Comparison of ENCODE assay signal across 25 mouse cellular contexts in genomic region chr11:37306656-37307055, GRCm38 (mm10).
"Had no signal": no experiment of that assay in that cellular context is flagged by ENCODE, and none has a peak within 500 bp of the region (broad histone marks: within the 10 kb centered on the region; RNA-seq: fewer than 3 reads in every experiment).

No protein-coding gene starts in this region.

- H3K4me1 ChIP-seq: heart, embryonic 10.5 days; heart, embryonic 12.5 days; hindbrain, embryonic 10.5 days; hindbrain, embryonic 12.5 days; intestine, embryonic 15.5 days; limb, embryonic 13.5 days; limb, embryonic 15.5 days; liver, embryonic 12.5 days had no signal

- ATAC-seq: hindbrain, embryonic 16.5 days; inflammation-experienced regulatory T-cells, adult 6 months; intestine, embryonic 15.5 days; intestine, postnatal 0 days; liver, embryonic 12.5 days had no signal

- H3K27me3 ChIP-seq: heart, embryonic 12.5 days; hindbrain, embryonic 12.5 days; intestine, embryonic 15.5 days; limb, embryonic 13.5 days; limb, embryonic 15.5 days; liver, embryonic 12.5 days had no signal

- H3K4me2 ChIP-seq: heart, embryonic 12.5 days; hindbrain, embryonic 12.5 days; hindbrain, embryonic 14.5 days; intestine, embryonic 15.5 days; limb, embryonic 13.5 days; limb, embryonic 15.5 days; liver, embryonic 12.5 days had no signal

- H3K27ac ChIP-seq: gastrocnemius, adult 2 months; heart, embryonic 10.5 days; hindbrain, embryonic 10.5 days; hindbrain, embryonic 12.5 days; hindbrain, embryonic 14.5 days; intestine, embryonic 15.5 days; limb, embryonic 13.5 days; limb, embryonic 15.5 days; liver, embryonic 12.5 days had no signal

- DNase-seq: gastrocnemius, adult 2 months; gastrocnemius, postnatal 10 days; gastrocnemius, postnatal 25 days; heart, adult 18-20 months; heart, postnatal 10 days; heart, postnatal 4 days; kidney, adult 18-20 months; kidney, adult 8-10 months; kidney, postnatal 10 days; kidney, postnatal 25 days; layer of hippocampus, adult 9-11 months; layer of hippocampus, postnatal 36 days; left cerebral cortex, postnatal 4 days had no signal

- H3K36me3 ChIP-seq: heart, embryonic 10.5 days; heart, embryonic 12.5 days; hindbrain, embryonic 10.5 days; hindbrain, embryonic 12.5 days; intestine, embryonic 15.5 days; limb, embryonic 13.5 days; limb, embryonic 15.5 days; liver, embryonic 12.5 days had no signal

- H3K9ac ChIP-seq: heart, embryonic 12.5 days; hindbrain, embryonic 12.5 days; hindbrain, embryonic 14.5 days; intestine, embryonic 15.5 days; limb, embryonic 13.5 days; limb, embryonic 15.5 days; liver, embryonic 12.5 days had no signal

- H3K4me3 ChIP-seq: gastrocnemius, adult 2 months; heart, embryonic 10.5 days; heart, embryonic 12.5 days; hindbrain, embryonic 10.5 days; hindbrain, embryonic 12.5 days; intestine, embryonic 15.5 days; limb, embryonic 13.5 days; limb, embryonic 15.5 days; liver, embryonic 12.5 days had no signal

- H3K9me3 ChIP-seq: heart, embryonic 10.5 days; heart, embryonic 12.5 days; hindbrain, embryonic 10.5 days; hindbrain, embryonic 12.5 days; intestine, embryonic 15.5 days; limb, embryonic 13.5 days; limb, embryonic 15.5 days; liver, embryonic 12.5 days had no signal
